Mouse (Mus musculus) Patski (cell line): ENCODE data around the gene Svop. TPM values are rescaled to one million over a fixed set of nuclear protein-coding genes. Genes with fewer than 3 reads are reported as not detected.

Experiments
- ATAC-seq: fragments of 100-300 bp; one replicate; pipeline ENCODE4 v1.8.0; 2021
- CTCF ChIA-PET: fragments of 350-600 bp; sonication (Branson Sonifier 250); formaldehyde crosslinking; loops from one replicate; lab custom pipeline; 2022; ENCODE audit warnings: inconsistent platforms; lab: Charles Lee
- POLR2A ChIA-PET: fragments of 350-600 bp; sonication (Branson Sonifier 250); formaldehyde crosslinking; loops from one replicate; lab custom pipeline; 2022; ENCODE audit warnings: antibody characterized with exemption, inconsistent platforms; lab: Charles Lee
- DNase-seq: peaks from one replicate; pipeline ENCODE4 v3.0.0-alpha.2; 2011; ENCODE audit warnings: low read depth, low spot score
- H3K27me3 ChIP-seq: fragments of 371-371 bp; one replicate; pipeline ENCODE4 v1.5.1; 2021
- CTCF ChIP-seq: fragments of 100-300 bp; IDR thresholded peaks from one replicate; pipeline ENCODE4 v1.5.1; 2021
- in situ Hi-C: fragments of 300-500 bp; cut with MboI; formaldehyde crosslinking; loops from 3 replicates; pipeline ENCODE4 v1.11.1; 2018; ENCODE audit warnings: low pct_unique_long_range_greater_than_20kb, mixed read lengths
- polyA plus RNA-seq: library from polyadenylated mRNA; unstranded; gene quantifications from one replicate; pipeline ENCODE4 v1.2.3, GENCODE M21; 2021

Svop gene
- polyA plus RNA-seq, 1 experiment from 2014 or later: 0.06 TPM

- TF ChIP-seq CTCF: no peak
- ChIA-PET POLR2A (no interaction called here), CTCF (interaction anchor here (3.0 kb wide), 1 partner anchor 15 kb away, joined by 9 read pairs; no protein-coding TSS in a partner anchor)
- DNase-seq: no peak
- in situ Hi-C loops: no loop called here
- ATAC-seq: no peak
- H3K27me3 ChIP-seq: no peaks in the 10 kb centered on the region
These were observed 59.1 kb downstream of the Svop start for GRCm38 (mm10) chr5:114032161-114032763.

- TF ChIP-seq CTCF: no peak
These were observed 60.7 kb downstream of the Svop start for GRCm38 (mm10) chr5:114030652-114031051.

GRCm38 (mm10) chr5:114028111-114028510 is 63.3 kb downstream of the Svop start:
- POLR2A ChIA-PET: no interaction called here
- no peak for TF ChIP-seq CTCF

More at GRCm38 (mm10) chr5:114030652-114031051, 60.7 kb downstream of the Svop start:
- POLR2A ChIA-PET: no interaction called here
- no peak for ATAC-seq
- H3K27me3 ChIP-seq: no peaks in the 10 kb centered on the region
- DNase-seq: no peak
- in situ Hi-C loops: no loop called here
- CTCF ChIA-PET: interaction anchor here (1.5 to 3.0 kb wide), 2 partner anchors 16 kb away, joined by 4 to 9 read pairs; no protein-coding TSS in a partner anchor

GRCm38 (mm10) chr5:114027217-114027944 is 64.0 kb downstream of the Svop start:
- POLR2A ChIA-PET: no interaction called here
- no peak for TF ChIP-seq CTCF
- no peak for ATAC-seq
- CTCF ChIA-PET: no interaction called here
- DNase-seq: no peak
- in situ Hi-C loops: no loop called here
- no peaks in the 10 kb centered on the region for H3K27me3 ChIP-seq

More at GRCm38 (mm10) chr5:114028111-114028510, 63.3 kb downstream of the Svop start:
- CTCF ChIA-PET: no interaction called here
- in situ Hi-C loops: no loop called here
- ATAC-seq (no peak), DNase-seq (no peak)
- no peaks in the 10 kb centered on the region for H3K27me3 ChIP-seq

- in situ Hi-C loops: no loop called here
- H3K27me3 ChIP-seq: no peaks in the 10 kb centered on the region
- ChIA-PET POLR2A (no interaction called here), CTCF (no interaction called here)
- ATAC-seq: no peak
- no peak for TF ChIP-seq CTCF
- no peak for DNase-seq
These were observed 66.5 kb downstream of the Svop start for GRCm38 (mm10) chr5:114024885-114025284.

- no peaks in the 10 kb centered on the region for H3K27me3 ChIP-seq
- CTCF ChIA-PET: no interaction called here
- POLR2A ChIA-PET: no interaction called here
- TF ChIP-seq CTCF: no peak
- ATAC-seq (no peak), DNase-seq (no peak)
- in situ Hi-C loops: no loop called here
These were observed 67.0 kb downstream of the Svop start for GRCm38 (mm10) chr5:114024390-114024789.

GRCm38 (mm10) chr5:114015121-114015520 is 76.2 kb downstream of the Svop start:
- DNase-seq (no peak), ATAC-seq (no peak)
- H3K27me3 ChIP-seq: no peaks in the 10 kb centered on the region
- POLR2A ChIA-PET: interaction anchor here (0.6 kb wide), 1 partner anchor 10 kb away, joined by 3 read pairs; no protein-coding TSS in a partner anchor
- in situ Hi-C loops: no loop called here
- no peak for TF ChIP-seq CTCF
- CTCF ChIA-PET: interaction anchor here (1.0 to 1.3 kb wide), 2 partner anchors 15 to 53 kb away, joined by 3 to 4 read pairs; no protein-coding TSS in a partner anchor

- no peak for TF ChIP-seq CTCF
- no peak for ATAC-seq
- in situ Hi-C loops: no loop called here
- POLR2A ChIA-PET: no interaction called here
- no peaks in the 10 kb centered on the region for H3K27me3 ChIP-seq
- CTCF ChIA-PET: no interaction called here
- DNase-seq: no peak
These were observed 82.3 kb downstream of the Svop start for GRCm38 (mm10) chr5:114009049-114009448.

GRCm38 (mm10) chr5:114007753-114008453 is 83.5 kb downstream of the Svop start:
- H3K27me3 ChIP-seq: no peaks in the 10 kb centered on the region
- ChIA-PET POLR2A (no interaction called here), CTCF (interaction anchor here (1.8 kb wide), 1 partner anchor 53 kb away, joined by 4 read pairs; no protein-coding TSS in a partner anchor)
- no peak for ATAC-seq
- no peak for DNase-seq
- TF ChIP-seq CTCF: no peak
- in situ Hi-C loops: no loop called here

- DNase-seq (no peak), ATAC-seq (no peak)
- ChIA-PET POLR2A (no interaction called here), CTCF (interaction anchor here (0.9 to 1.8 kb wide), 2 partner anchors 45 to 52 kb away, joined by 4 read pairs; no protein-coding TSS in a partner anchor)
- no peaks in the 10 kb centered on the region for H3K27me3 ChIP-seq
- in situ Hi-C loops: no loop called here
- no peak for TF ChIP-seq CTCF
These were observed 84.4 kb downstream of the Svop start for GRCm38 (mm10) chr5:114006974-114007373.
